Mouse (Mus musculus): ENCODE measurements around the gene Ncor1.
"Not testable (repeated sequence)": the region's sequence is repeated elsewhere in the genome, so short reads cannot be mapped to it uniquely, and the experiment has no call there.

Gene Ncor1

GRCm38 (mm10) chr11:62457241-62457890 is 975 bp downstream of the Ncor1 start:
- peak; percentile 92 to 95 for DNase-seq

- peak in 1 of 2 experiments; percentile 68 for DNase-seq
Measured at GRCm38 (mm10) chr11:62456483-62457172, 1.7 kb downstream of the Ncor1 start.

- DNase-seq = no peak
Measured at GRCm38 (mm10) chr11:62456021-62456482, 2.3 kb downstream of the Ncor1 start.

GRCm38 (mm10) chr11:62455193-62455592 is 3.1 kb downstream of the Ncor1 start:
- DNase-seq = no peak

GRCm38 (mm10) chr11:62448971-62449370 is 9.4 kb downstream of the Ncor1 start:
- no peak for DNase-seq

GRCm38 (mm10) chr11:62445799-62446198 is 12.5 kb downstream of the Ncor1 start:
- DNase-seq = no peak

- no peak for DNase-seq
Measured at GRCm38 (mm10) chr11:62440670-62441315, 17.5 kb downstream of the Ncor1 start.

GRCm38 (mm10) chr11:62432211-62432610 is 26.1 kb downstream of the Ncor1 start:
- DNase-seq = no peak

GRCm38 (mm10) chr11:62427105-62427504 is 31.2 kb downstream of the Ncor1 start:
- DNase-seq = peak; percentile 57 to 58

GRCm38 (mm10) chr11:62426266-62426665 is 32.1 kb downstream of the Ncor1 start:
- DNase-seq = no peak

GRCm38 (mm10) chr11:62424525-62424924 is 33.8 kb downstream of the Ncor1 start:
- DNase-seq = no peak

GRCm38 (mm10) chr11:62415026-62415425 is 43.3 kb downstream of the Ncor1 start:
- DNase-seq = no peak

- DNase-seq = no peak
Measured at GRCm38 (mm10) chr11:62409611-62410010, 48.7 kb downstream of the Ncor1 start.

GRCm38 (mm10) chr11:62408848-62409247 is 49.5 kb downstream of the Ncor1 start:
- DNase-seq = no peak

- peak; percentile 24 to 35 for DNase-seq
Measured at GRCm38 (mm10) chr11:62396405-62396804, 61.9 kb downstream of the Ncor1 start.

GRCm38 (mm10) chr11:62388331-62388679 is 70.0 kb downstream of the Ncor1 start:
- DNase-seq = no peak

GRCm38 (mm10) chr11:62387608-62388330 is 70.6 kb downstream of the Ncor1 start:
- DNase-seq = no peak

- DNase-seq = not testable (repeated sequence)
Measured at GRCm38 (mm10) chr11:62377202-62377851, 81.0 kb downstream of the Ncor1 start.

GRCm38 (mm10) chr11:62371776-62372175 is 86.6 kb downstream of the Ncor1 start:
- no peak for DNase-seq

- DNase-seq = no peak
Measured at GRCm38 (mm10) chr11:62369924-62370323, 88.4 kb downstream of the Ncor1 start.

- no peak for DNase-seq
Measured at GRCm38 (mm10) chr11:62366879-62367278, 91.5 kb downstream of the Ncor1 start.

GRCm38 (mm10) chr11:62355216-62355615 is 103.1 kb downstream of the Ncor1 start:
- DNase-seq = no peak

- DNase-seq = no peak
Measured at GRCm38 (mm10) chr11:62351948-62352347, 106.4 kb downstream of the Ncor1 start.

Measured in thymus, postnatal 36 days (tissue).